Mouse (Mus musculus) CH12.LX (cell line): ENCODE measurements around the gene Gm11939. TPM values are rescaled to one million over a fixed set of nuclear protein-coding genes. Genes with fewer than 3 reads are reported as not detected.

Source experiments
- DNase-seq: peaks from one replicate; pipeline ENCODE4 v3.0.0-alpha.2; 2013; ENCODE audit errors: extremely low read depth
- H3K27ac ChIP-seq: 2 replicates; pipeline ENCODE4 v1.5.1; 2012; ENCODE audit warnings: low read depth, mild to moderate bottlenecking, control low read depth, moderate library complexity; ENCODE audit not compliant: insufficient read depth
- H3K27me3 ChIP-seq: replicated peaks from 2 replicates; pipeline ENCODE3; 2012; ENCODE audit warnings: inconsistent platforms
- H3K36me3 ChIP-seq, 2 experiments: replicated peaks in 1 of 2; 2 replicates each; pipeline versions ENCODE3 to v1.6.1; 2012; ENCODE audit warnings: inconsistent platforms in 1 of 2, low read length in 1 of 2, mild to moderate bottlenecking in 1 of 2, mixed read lengths in 1 of 2, moderate library complexity in 1 of 2; ENCODE audit not compliant: control insufficient read depth in 1 of 2, insufficient read depth in 1 of 2
- H3K4me1 ChIP-seq, 2 experiments: 2 replicates each; pipeline ENCODE4 v1.6.1; 2012; ENCODE audit warnings: inconsistent platforms in 1 of 2, moderate library complexity in 1 of 2; ENCODE audit not compliant: insufficient read depth in 2 of 2, control insufficient read depth in 1 of 2
- H3K4me2 ChIP-seq: 2 replicates; pipeline ENCODE4 v1.6.1; 2012; ENCODE audit warnings: low read depth, mild to moderate bottlenecking, control low read depth; ENCODE audit not compliant: poor library complexity, insufficient read depth, severe bottlenecking
- H3K4me3 ChIP-seq, 3 experiments: fragments of 150-350 bp in 1 of 3; sonication (generic) in 1 of 3; replicated peaks in 1 of 3; 2 replicates each; pipeline versions ENCODE3 to v1.5.1; 2011 to 2012; ENCODE audit warnings: low read depth in 2 of 3, low read length in 2 of 3, mild to moderate bottlenecking in 2 of 3, moderate library complexity in 2 of 3, control low read depth in 1 of 3, improper control_type of control experiment in 1 of 3, inconsistent platforms in 1 of 3, mixed read lengths in 1 of 3; ENCODE audit not compliant: poor library complexity in 1 of 3
- H3K79me2 ChIP-seq: replicated peaks from 2 replicates; pipeline ENCODE4 v1.6.1; 2012; ENCODE audit warnings: mild to moderate bottlenecking, moderate library complexity; ENCODE audit not compliant: control insufficient read depth, poor library complexity, insufficient read depth, severe bottlenecking; ENCODE audit errors: extremely low read depth
- H3K9ac ChIP-seq: 2 replicates; pipeline ENCODE4 v1.6.1; 2012; ENCODE audit warnings: low read depth, mild to moderate bottlenecking, control low read depth, moderate library complexity; ENCODE audit not compliant: insufficient read depth
- H3K9me3 ChIP-seq: replicated peaks from 2 replicates; pipeline ENCODE3; 2012; ENCODE audit warnings: low read length, inconsistent platforms, mixed read lengths
- CHD1 ChIP-seq: IDR thresholded peaks from 2 replicates; pipeline ENCODE4 v1.6.1; 2012; ENCODE audit warnings: low read depth, low read length, improper control_type of control experiment, inconsistent platforms
- CHD2 ChIP-seq: IDR thresholded peaks from 2 replicates; pipeline ENCODE4 v1.6.1; 2011; ENCODE audit warnings: low read length, improper control_type of control experiment
- CTCF ChIP-seq, 2 experiments: IDR thresholded peaks in 1 of 2; conservative IDR thresholded peaks in 1 of 2; 2 replicates each; pipeline ENCODE4 v1.5.1; 2011 to 2012; ENCODE audit warnings: low read depth in 2 of 2, low read length in 2 of 2, improper control_type of control experiment in 1 of 2, inconsistent platforms in 1 of 2, mild to moderate bottlenecking in 1 of 2, moderate library complexity in 1 of 2
- EP300 ChIP-seq: IDR thresholded peaks from 2 replicates; pipeline ENCODE4 v1.6.1; 2011; ENCODE audit warnings: low read length, improper control_type of control experiment
- GABPA ChIP-seq: IDR thresholded peaks from 2 replicates; pipeline ENCODE4 v1.6.1; 2012; ENCODE audit warnings: low read depth, low read length, improper control_type of control experiment, inconsistent platforms; ENCODE audit not compliant: insufficient replicate concordance
- IRF4 ChIP-seq: IDR thresholded peaks from 2 replicates; pipeline ENCODE4 v1.6.1; 2014; ENCODE audit warnings: low read depth, mild to moderate bottlenecking, inconsistent platforms, low read length, improper control_type of control experiment
- JUN ChIP-seq: IDR thresholded peaks from 2 replicates; pipeline ENCODE4 v1.6.1; 2011; ENCODE audit warnings: low read depth, mild to moderate bottlenecking, low read length, improper control_type of control experiment, moderate library complexity; ENCODE audit not compliant: insufficient read depth
- JUND ChIP-seq: conservative IDR thresholded peaks from 2 replicates; pipeline ENCODE4 v1.6.1; 2011; ENCODE audit warnings: low read depth, low read length, improper control_type of control experiment
- MAZ ChIP-seq: IDR thresholded peaks from 2 replicates; pipeline ENCODE4 v1.6.1; 2012; ENCODE audit warnings: low read depth, mild to moderate bottlenecking, inconsistent platforms, low read length, improper control_type of control experiment, moderate library complexity
- MEF2A ChIP-seq: IDR thresholded peaks from 2 replicates; pipeline ENCODE4 v1.6.1; 2014; ENCODE audit warnings: low read depth, mild to moderate bottlenecking, inconsistent platforms, low read length, improper control_type of control experiment, borderline replicate concordance
- MYC ChIP-seq: IDR thresholded peaks from 2 replicates; pipeline ENCODE4 v1.6.1; 2011; ENCODE audit warnings: low read depth, mild to moderate bottlenecking, improper control_type of control experiment, low read length
- PAX5 ChIP-seq: IDR thresholded peaks from 2 replicates; pipeline ENCODE4 v1.6.1; 2012; ENCODE audit warnings: low read length, inconsistent platforms, mixed read lengths
- POLR2A ChIP-seq: IDR thresholded peaks from 2 replicates; pipeline ENCODE4 v1.6.1; 2011; ENCODE audit warnings: low read depth, mild to moderate bottlenecking, improper control_type of control experiment, low read length
- RAD21 ChIP-seq: IDR thresholded peaks from 2 replicates; pipeline ENCODE4 v1.6.1; 2011; ENCODE audit warnings: low read depth, mild to moderate bottlenecking, low read length, improper control_type of control experiment, moderate library complexity
- SMC3 ChIP-seq: IDR thresholded peaks from 2 replicates; pipeline ENCODE4 v1.6.1; 2011; ENCODE audit warnings: low read depth, low read length, improper control_type of control experiment
- TCF12 ChIP-seq: IDR thresholded peaks from 2 replicates; pipeline ENCODE4 v1.6.1; 2014; ENCODE audit warnings: low read depth, mild to moderate bottlenecking, inconsistent platforms, low read length, improper control_type of control experiment
- UBTF ChIP-seq: IDR thresholded peaks from 2 replicates; pipeline ENCODE4 v1.6.1; 2012; ENCODE audit warnings: low read depth, mild to moderate bottlenecking, inconsistent platforms, low read length, improper control_type of control experiment, moderate library complexity
- USF1 ChIP-seq: IDR thresholded peaks from 2 replicates; pipeline ENCODE4 v1.6.1; 2014; ENCODE audit warnings: low read depth, mild to moderate bottlenecking, inconsistent platforms, low read length, improper control_type of control experiment
- USF2 ChIP-seq: conservative IDR thresholded peaks from 2 replicates; pipeline ENCODE4 v1.6.1; 2011; ENCODE audit warnings: low read depth, low read length, improper control_type of control experiment
- ZC3H11A ChIP-seq: IDR thresholded peaks from 2 replicates; pipeline ENCODE4 v1.6.1; 2012; ENCODE audit warnings: low read depth, mild to moderate bottlenecking, inconsistent platforms, low read length, improper control_type of control experiment
- ZNF384 ChIP-seq: IDR thresholded peaks from 2 replicates; pipeline ENCODE4 v1.6.1; 2012; ENCODE audit warnings: low read depth, low read length, improper control_type of control experiment, inconsistent platforms
- dilution Hi-C: fragments of 300-500 bp; cut with MboI; formaldehyde crosslinking; loops from 2 replicates; pipeline ENCODE4 v1.14.3; 2020; ENCODE audit warnings: low sequenced_read_pairs; ENCODE audit not compliant: extremely low pct_unique_long_range_greater_than_20kb, extremely low pct_ligation_motif_present
- in situ Hi-C: fragments of 300-500 bp; cut with MboI; formaldehyde crosslinking; loops from 3 replicates; pipeline ENCODE4 v1.14.3; 2019; ENCODE audit warnings: low sequenced_read_pairs, low pct_ligation_motif_present, low pct_unique_long_range_greater_than_20kb, mixed read lengths
- polyA plus RNA-seq: library from polyadenylated mRNA; unstranded; fragments of >175 nt; gene quantifications from 2 replicates; pipeline ENCODE4 v1.2.1, GENCODE M21; 2012; ENCODE audit warnings: low read depth; ENCODE audit not compliant: insufficient read length
- total RNA-seq, 2 experiments: library from RNA; depleted of rRNA; stranded (reverse); fragments of 300-350 nt in 1 of 2; fragments of >200 nt in 1 of 2; gene quantifications; 2 replicates each; pipeline ENCODE4 v1.2.3; 2012 to 2014

Gm11939 gene
- total and polyA plus RNA-seq, 3 experiments, result not detected

- no peak overlapping the region for H3K27ac ChIP-seq
- H3K4me1 ChIP-seq, result peaks cover 0 to 6% of the 10 kb centered on the region in 2 experiments; a peak in 2 of 4 replicates
- in situ Hi-C loops (no loop called here), dilution Hi-C loops (no loop called here)
- no peak for DNase-seq
- no peak overlapping the region for H3K9ac ChIP-seq
- H3K9me3 ChIP-seq, result no peaks in the 10 kb centered on the region
- peaks cover 55% of the 10 kb centered on the region for H3K27me3 ChIP-seq
- no peaks in the 10 kb centered on the region for H3K36me3 ChIP-seq
- H3K79me2 ChIP-seq, result no peaks in the 10 kb centered on the region
- no peak overlapping the region for H3K4me2 ChIP-seq
- TF ChIP-seq JUN, result peak; percentile 70
- peak; percentile 92 for TF ChIP-seq MEF2A
- no peak for TF ChIP-seq ZNF384
- TF ChIP-seq CHD2, result no peak
- TF ChIP-seq JUND, result 0 out of 2 replicates have a peak, but pooled peaks have one; percentile 26
- TF ChIP-seq TCF12, result peak; percentile 45; the same call in 1 of the 2 replicates
- TF ChIP-seq EP300, result 0 out of 2 replicates have a peak, but pooled peaks have one; percentile 13
- peak; percentile 7; the same call in 1 of the 2 replicates for TF ChIP-seq IRF4
- no peak for TF ChIP-seq RAD21
- H3K4me3 ChIP-seq, result no peak overlapping the region
These were observed 3.1 kb downstream of the Gm11939 start for GRCm38 (mm10) chr11:99556195-99556594.

GRCm38 (mm10) chr11:99550765-99551164 lies 8.5 kb downstream of the Gm11939 start, which contains the start of gene Krtap3-3:
Gene Krtap3-3, minus strand, starts transcription at chr11:99550865.
- TF ChIP-seq UBTF (no peak), USF2 (no peak), USF1 (no peak), TCF12 (no peak), JUN (no peak), SMC3 (no peak)
- no peaks in the 10 kb centered on the region for H3K79me2 ChIP-seq
- no peak within 1 kb of the TSS for H3K4me3 ChIP-seq
- no peak within 1 kb of the TSS for H3K27ac ChIP-seq
- H3K4me2 ChIP-seq, result peak within 1 kb of the TSS; percentile 69
- dilution Hi-C loops (no loop called here), in situ Hi-C loops (no loop called here)
- H3K4me1 ChIP-seq, result no peaks in the 10 kb centered on the region
- no peak within 1 kb of the TSS for H3K9ac ChIP-seq
- H3K27me3 ChIP-seq, result peaks cover 56% of the 10 kb centered on the region
- no peak for DNase-seq
- H3K9me3 ChIP-seq, result no peaks in the 10 kb centered on the region
- H3K36me3 ChIP-seq, result no peaks in the 10 kb centered on the region

DNA sequence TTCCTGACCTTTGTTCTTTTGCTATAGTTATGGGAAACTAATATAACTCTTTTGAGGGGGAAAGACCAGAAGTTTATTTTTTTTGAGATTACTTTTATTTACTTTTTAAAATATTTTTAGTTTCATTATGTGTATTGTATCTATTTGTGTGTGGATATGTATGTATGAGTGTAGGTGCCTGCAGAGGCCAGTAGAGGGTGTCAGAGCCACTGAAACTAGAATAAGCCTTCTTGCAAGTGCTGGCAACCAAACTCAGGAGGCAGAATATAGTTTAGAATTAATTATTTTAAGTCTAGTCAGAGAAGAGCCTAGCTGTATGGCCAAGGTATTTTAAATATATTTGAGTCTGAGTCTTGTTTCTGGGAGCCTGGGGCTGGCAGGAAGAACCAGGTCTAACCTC lies 11.4 kb downstream of the Gm11939 start:
- dilution Hi-C loops, result no loop called here
- peak; percentile 12 for DNase-seq

More for the DNA sequence above, 11.4 kb downstream of the Gm11939 start:
- Histone ChIP-seq H3K4me2 (no peak overlapping the region), H3K27me3 (peaks cover 57% of the 10 kb centered on the region), H3K27ac (no peak overlapping the region), H3K36me3 (no peaks in the 10 kb centered on the region), H3K79me2 (no peaks in the 10 kb centered on the region), H3K4me3 (no peak overlapping the region), H3K9ac (no peak overlapping the region), H3K4me1 (no peaks in the 10 kb centered on the region), H3K9me3 (no peaks in the 10 kb centered on the region)
- in situ Hi-C loops, result no loop called here
- TF ChIP-seq RAD21 (peak; percentile 78), SMC3 (peak; percentile 67), JUND (no peak), PAX5 (no peak), CHD1 (no peak), GABPA (no peak), ZC3H11A (0 out of 2 replicates have a peak, but pooled peaks have one; percentile 2), MAZ (no peak), MYC (no peak), JUN (no peak), UBTF (no peak), CHD2 (no peak), ZNF384 (no peak), POLR2A (no peak), EP300 (no peak), TCF12 (no peak), CTCF (conservative IDR thresholded peaks at IDR 0.05 in 1 of 2, IDR thresholded peaks at IDR 0.05 in 1 of 2; ENCODE audit: low read depth in 2 of 2, low read length in 2 of 2) (peak in 1 of 2 experiments; percentile 74; a peak in 2 of 4 replicates)
